Mouse (Mus musculus) stomach, postnatal 0 days (tissue): ENCODE data around the gene Kcnj6.

ENCODE experiments used
- CTCF ChIP-seq: IDR thresholded peaks from 2 replicates; pipeline ENCODE4 v1.5.1; 2016; ENCODE audit warnings: antibody characterized with exemption, low read depth, mild to moderate bottlenecking, moderate library complexity
- EP300 ChIP-seq: optimal IDR thresholded peaks from 2 replicates; pipeline ENCODE3; 2016; ENCODE audit warnings: antibody characterized with exemption

- TF ChIP-seq CTCF (peak; percentile 42), EP300 (no peak)
These were observed 273.4 kb downstream of the Kcnj6 start for GRCm38 (mm10) chr16:94724061-94724596.
